Mouse (Mus musculus): Measurements from ENCODE around the gene Psap. TPM values are rescaled to one million over a fixed set of nuclear protein-coding genes. Genes with fewer than 3 reads are reported as not detected.
"Not testable (repeated sequence)": the region's sequence is repeated elsewhere in the genome, so short reads cannot be mapped to it uniquely, and the experiment has no call there.

Psap gene
- polyA plus RNA-seq, 1 experiment from 2014 or later, result 235 TPM

GRCm38 (mm10) chr10:60243941-60244340, 33.5 kb upstream of the Psap start:
- H3K4me2 ChIP-seq (ENCODE audit: low read length), result no peak overlapping the region
- H3K4me3 ChIP-seq (ENCODE audit: low read depth, low read length), result no peak overlapping the region
- H3K9me3 ChIP-seq (replicated peaks; ENCODE audit: control insufficient read depth, low read length, poor library complexity, severe bottlenecking), result no peaks in the 10 kb centered on the region
- H3K4me1 ChIP-seq (ENCODE audit: control insufficient read depth, insufficient read depth, low read length), result 0 out of 2 replicates have a peak, but pooled peaks cover 2% of the 10 kb centered on the region
- H3K9ac ChIP-seq (ENCODE audit: low read depth, low read length), result no peak overlapping the region
- no peaks in the 10 kb centered on the region for H3K36me3 ChIP-seq (ENCODE audit: control insufficient read depth, insufficient read depth, low read length)
- H3K27me3 ChIP-seq (ENCODE audit: control insufficient read depth, insufficient read depth, low read depth, low read length), result no peaks in the 10 kb centered on the region
- WGBS, result 95% methylated on average over 5 of the region's 5 CpGs
- no peak for ATAC-seq
- no peak overlapping the region for H3K27ac ChIP-seq (ENCODE audit: low read length)

- no peak overlapping the region for H3K9ac ChIP-seq (ENCODE audit: low read depth, low read length)
- 2% methylated on average over 8 of the region's 8 CpGs for WGBS
- no peaks in the 10 kb centered on the region for H3K27me3 ChIP-seq (ENCODE audit: control insufficient read depth, insufficient read depth, low read depth, low read length)
- H3K4me3 ChIP-seq (ENCODE audit: low read depth, low read length), result no peak overlapping the region
- H3K9me3 ChIP-seq (replicated peaks; ENCODE audit: control insufficient read depth, low read length, poor library complexity, severe bottlenecking), result no peaks in the 10 kb centered on the region
- no peaks in the 10 kb centered on the region for H3K36me3 ChIP-seq (ENCODE audit: control insufficient read depth, insufficient read depth, low read length)
- peak; percentile 75 for ATAC-seq
- H3K4me1 ChIP-seq (ENCODE audit: control insufficient read depth, insufficient read depth, low read length), result 0 out of 2 replicates have a peak, but pooled peaks cover 2% of the 10 kb centered on the region
- H3K27ac ChIP-seq (ENCODE audit: low read length), result no peak overlapping the region
- no peak overlapping the region for H3K4me2 ChIP-seq (ENCODE audit: low read length)
Measured at GRCm38 (mm10) chr10:60245041-60245440, 32.4 kb upstream of the Psap start.

- 79% methylated on average over 7 of the region's 7 CpGs for WGBS
- H3K27ac ChIP-seq (ENCODE audit: low read length), result no peak overlapping the region
- H3K9ac ChIP-seq (ENCODE audit: low read depth, low read length), result no peak overlapping the region
- ATAC-seq, result peak; percentile 12; the same call in 1 of the 2 replicates
- 0 out of 2 replicates have a peak, but pooled peaks cover 2% of the 10 kb centered on the region for H3K4me1 ChIP-seq (ENCODE audit: control insufficient read depth, insufficient read depth, low read length)
- H3K9me3 ChIP-seq (replicated peaks; ENCODE audit: control insufficient read depth, low read length, poor library complexity, severe bottlenecking), result no peaks in the 10 kb centered on the region
- no peaks in the 10 kb centered on the region for H3K27me3 ChIP-seq (ENCODE audit: control insufficient read depth, insufficient read depth, low read depth, low read length)
- no peak overlapping the region for H3K4me3 ChIP-seq (ENCODE audit: low read depth, low read length)
- H3K36me3 ChIP-seq (ENCODE audit: control insufficient read depth, insufficient read depth, low read length), result no peaks in the 10 kb centered on the region
- H3K4me2 ChIP-seq (ENCODE audit: low read length), result no peak overlapping the region
Measured at GRCm38 (mm10) chr10:60245635-60246034, 31.8 kb upstream of the Psap start.

- 35% methylated on average over 5 of the region's 5 CpGs for WGBS
- no peak overlapping the region for H3K4me3 ChIP-seq (ENCODE audit: low read depth, low read length)
Measured at GRCm38 (mm10) chr10:60246519-60246918, 30.9 kb upstream of the Psap start.

GRCm38 (mm10) chr10:60248345-60248744, 29.1 kb upstream of the Psap start:
- H3K4me3 ChIP-seq (ENCODE audit: low read depth, low read length); H3K27ac ChIP-seq (ENCODE audit: low read length); H3K27me3 ChIP-seq (ENCODE audit: control insufficient read depth, insufficient read depth, low read depth, low read length); H3K9ac ChIP-seq (ENCODE audit: low read depth, low read length); H3K4me1 ChIP-seq (ENCODE audit: control insufficient read depth, insufficient read depth, low read length); H3K4me2 ChIP-seq (ENCODE audit: low read length); ATAC-seq; H3K9me3 ChIP-seq (replicated peaks; ENCODE audit: control insufficient read depth, low read length, poor library complexity, severe bottlenecking); H3K36me3 ChIP-seq (ENCODE audit: control insufficient read depth, insufficient read depth, low read length): not testable (repeated sequence)
- 91% methylated on average over 3 of the region's 3 CpGs for WGBS

More at GRCm38 (mm10) chr10:60246519-60246918, 30.9 kb upstream of the Psap start:
- no peak for ATAC-seq
- H3K4me1 ChIP-seq (ENCODE audit: control insufficient read depth, insufficient read depth, low read length), result 0 out of 2 replicates have a peak, but pooled peaks cover 2% of the 10 kb centered on the region
- no peak overlapping the region for H3K27ac ChIP-seq (ENCODE audit: low read length)
- no peaks in the 10 kb centered on the region for H3K36me3 ChIP-seq (ENCODE audit: control insufficient read depth, insufficient read depth, low read length)
- H3K4me2 ChIP-seq (ENCODE audit: low read length), result no peak overlapping the region
- H3K9me3 ChIP-seq (replicated peaks; ENCODE audit: control insufficient read depth, low read length, poor library complexity, severe bottlenecking), result no peaks in the 10 kb centered on the region
- no peaks in the 10 kb centered on the region for H3K27me3 ChIP-seq (ENCODE audit: control insufficient read depth, insufficient read depth, low read depth, low read length)
- H3K9ac ChIP-seq (ENCODE audit: low read depth, low read length), result no peak overlapping the region

- 80% methylated on average over 13 of the region's 13 CpGs for WGBS
- H3K4me3 ChIP-seq (ENCODE audit: low read depth, low read length), result no peak overlapping the region
- no peak for ATAC-seq
- no peak overlapping the region for H3K27ac ChIP-seq (ENCODE audit: low read length)
- H3K9me3 ChIP-seq (replicated peaks; ENCODE audit: control insufficient read depth, low read length, poor library complexity, severe bottlenecking), result no peaks in the 10 kb centered on the region
- no peaks in the 10 kb centered on the region for H3K36me3 ChIP-seq (ENCODE audit: control insufficient read depth, insufficient read depth, low read length)
- no peaks in the 10 kb centered on the region for H3K27me3 ChIP-seq (ENCODE audit: control insufficient read depth, insufficient read depth, low read depth, low read length)
- no peak overlapping the region for H3K4me2 ChIP-seq (ENCODE audit: low read length)
- no peak overlapping the region for H3K9ac ChIP-seq (ENCODE audit: low read depth, low read length)
- H3K4me1 ChIP-seq (ENCODE audit: control insufficient read depth, insufficient read depth, low read length), result no peaks in the 10 kb centered on the region
Measured at GRCm38 (mm10) chr10:60250426-60250965, 26.9 kb upstream of the Psap start.

GRCm38 (mm10) chr10:60252187-60252586, 25.2 kb upstream of the Psap start:
- H3K4me3 ChIP-seq (ENCODE audit: low read depth, low read length), result no peak overlapping the region
- no peak for ATAC-seq

GRCm38 (mm10) chr10:60252606-60253005, 24.8 kb upstream of the Psap start:
- WGBS, result 66% methylated on average over 4 of the region's 4 CpGs
- no peaks in the 10 kb centered on the region for H3K4me1 ChIP-seq (ENCODE audit: control insufficient read depth, insufficient read depth, low read length)
- H3K4me3 ChIP-seq (ENCODE audit: low read depth, low read length), result no peak overlapping the region
- no peaks in the 10 kb centered on the region for H3K36me3 ChIP-seq (ENCODE audit: control insufficient read depth, insufficient read depth, low read length)
- no peak overlapping the region for H3K4me2 ChIP-seq (ENCODE audit: low read length)
- no peaks in the 10 kb centered on the region for H3K27me3 ChIP-seq (ENCODE audit: control insufficient read depth, insufficient read depth, low read depth, low read length)
- no peak overlapping the region for H3K27ac ChIP-seq (ENCODE audit: low read length)
- ATAC-seq, result no peak
- H3K9ac ChIP-seq (ENCODE audit: low read depth, low read length), result no peak overlapping the region
- H3K9me3 ChIP-seq (replicated peaks; ENCODE audit: control insufficient read depth, low read length, poor library complexity, severe bottlenecking), result no peaks in the 10 kb centered on the region

More at GRCm38 (mm10) chr10:60252187-60252586, 25.2 kb upstream of the Psap start:
- no peaks in the 10 kb centered on the region for H3K4me1 ChIP-seq (ENCODE audit: control insufficient read depth, insufficient read depth, low read length)
- no peaks in the 10 kb centered on the region for H3K9me3 ChIP-seq (replicated peaks; ENCODE audit: control insufficient read depth, low read length, poor library complexity, severe bottlenecking)
- no peak overlapping the region for H3K9ac ChIP-seq (ENCODE audit: low read depth, low read length)
- WGBS, result 78% methylated on average over 4 of the region's 4 CpGs
- H3K4me2 ChIP-seq (ENCODE audit: low read length), result no peak overlapping the region
- no peaks in the 10 kb centered on the region for H3K36me3 ChIP-seq (ENCODE audit: control insufficient read depth, insufficient read depth, low read length)
- H3K27me3 ChIP-seq (ENCODE audit: control insufficient read depth, insufficient read depth, low read depth, low read length), result no peaks in the 10 kb centered on the region
- H3K27ac ChIP-seq (ENCODE audit: low read length), result no peak overlapping the region

- Histone ChIP-seq H3K4me3 (ENCODE audit: low read depth, low read length) (no peak overlapping the region), H3K9ac (ENCODE audit: low read depth, low read length) (no peak overlapping the region), H3K27ac (ENCODE audit: low read length) (no peak overlapping the region), H3K4me1 (ENCODE audit: control insufficient read depth, insufficient read depth, low read length) (no peaks in the 10 kb centered on the region), H3K27me3 (ENCODE audit: control insufficient read depth, insufficient read depth, low read depth, low read length) (no peaks in the 10 kb centered on the region), H3K36me3 (ENCODE audit: control insufficient read depth, insufficient read depth, low read length) (no peaks in the 10 kb centered on the region), H3K4me2 (ENCODE audit: low read length) (no peak overlapping the region), H3K9me3 (replicated peaks; ENCODE audit: control insufficient read depth, low read length, poor library complexity, severe bottlenecking) (no peaks in the 10 kb centered on the region)
- no peak for ATAC-seq
- 87% methylated on average over 6 of the region's 6 CpGs for WGBS
Measured at GRCm38 (mm10) chr10:60256088-60256487, 21.3 kb upstream of the Psap start.
